Mouse (Mus musculus) kidney, embryonic 14.5 days (tissue): ENCODE data around the gene Nxf3. TPM values are rescaled to one million over a fixed set of nuclear protein-coding genes. Genes with fewer than 3 reads are reported as not detected.
"Not testable (repeated sequence)": the region's sequence is repeated elsewhere in the genome, so short reads cannot be mapped to it uniquely, and the experiment has no call there.

Source experiments
- ATAC-seq: fragments of 200-750 bp; cut with Nextera tagmentation; 2 replicates; pipeline ENCODE4 v1.8.0; 2017; ENCODE audit warnings: moderate number of reproducible peaks, mild to moderate bottlenecking, moderate TSS enrichment, moderate library complexity; ENCODE audit not compliant: low FRiP score, low TSS enrichment
- H3K27ac ChIP-seq: fragments of 300-500 bp; sonication (generic); 2 replicates; pipeline ENCODE4 v1.5.1; 2014; ENCODE audit warnings: low read depth, mild to moderate bottlenecking, low read length, moderate library complexity, mixed read lengths
- H3K27me3 ChIP-seq: fragments of 300-500 bp; sonication (generic); 2 replicates; pipeline ENCODE4 v1.6.1; 2014; ENCODE audit warnings: mild to moderate bottlenecking, low read length; ENCODE audit not compliant: control insufficient read depth, insufficient read depth
- H3K36me3 ChIP-seq: fragments of 300-500 bp; sonication (generic); 2 replicates; pipeline ENCODE4 v1.6.1; 2014; ENCODE audit warnings: low read length, mixed read lengths; ENCODE audit not compliant: control insufficient read depth, insufficient read depth
- H3K4me1 ChIP-seq: fragments of 300-500 bp; sonication (generic); 2 replicates; pipeline ENCODE4 v1.6.1; 2014; ENCODE audit warnings: low read length, mixed read lengths; ENCODE audit not compliant: control insufficient read depth, insufficient read depth
- H3K4me2 ChIP-seq: fragments of 300-500 bp; sonication (generic); replicated peaks from 2 replicates; pipeline ENCODE4 v1.6.1; 2014; ENCODE audit warnings: low read depth, mild to moderate bottlenecking, low read length
- H3K4me3 ChIP-seq: fragments of 300-500 bp; sonication (generic); 2 replicates; pipeline ENCODE4 v1.5.1; 2014; ENCODE audit warnings: mild to moderate bottlenecking, low read length
- H3K9ac ChIP-seq: fragments of 300-500 bp; sonication (generic); 2 replicates; pipeline ENCODE4 v1.6.1; 2014; ENCODE audit warnings: low read depth, mild to moderate bottlenecking, low read length, moderate library complexity
- H3K9me3 ChIP-seq: fragments of 300-500 bp; sonication (generic); 2 replicates; pipeline ENCODE4 v1.6.1; 2016; ENCODE audit warnings: low read length; ENCODE audit not compliant: control insufficient read depth
- WGBS: fragments of 180-500 bp; shearing (Covaris S2); extraction: QIAGEN DNeasy Blood & Tissue Kit; methylation state at CpG from one replicate; pipeline ENCODE4 v1.1.7; 2014; 5-methylcytosine and 5-hydroxymethylcytosine counted together
- polyA plus RNA-seq: library from polyadenylated mRNA; unstranded; fragments of >200 nt; fragmentation: Nextera tagmentation; extraction: Ambion mirVana; gene quantifications from 2 replicates; pipeline ENCODE4 v1.2.1, GENCODE M21; 2014

Nxf3 gene
- polyA plus RNA-seq, 1 experiment from 2014 or later = not detected

GRCm38 (mm10) chrX:136092497-136093279 lies 7.6 kb upstream of the Nxf3 start:
- Histone ChIP-seq H3K4me1 (no peaks in the 10 kb centered on the region), H3K9me3 (no peaks in the 10 kb centered on the region), H3K27me3 (no peaks in the 10 kb centered on the region), H3K27ac (no peak overlapping the region), H3K4me2 (no peak overlapping the region), H3K4me3 (no peak overlapping the region), H3K36me3 (no peaks in the 10 kb centered on the region), H3K9ac (no peak overlapping the region)
- ATAC-seq = no peak
- 45% methylated on average over 2 of the region's 2 CpGs for whole genome bisulfite sequencing

GRCm38 (mm10) chrX:136068020-136068419 lies 17.0 kb downstream of the Nxf3 start, which contains the start of gene Bex2:
Bex2 (minus strand) TSS chrX:136068236.
- H3K4me3 ChIP-seq = peak within 1 kb of the TSS; percentile 32
- not testable (repeated sequence) for H3K9ac ChIP-seq, H3K27ac ChIP-seq, H3K36me3 ChIP-seq, H3K27me3 ChIP-seq, H3K9me3 ChIP-seq, H3K4me1 ChIP-seq
- peak within 1 kb of the TSS; percentile 35 for H3K4me2 ChIP-seq
- WGBS = no CpG with 5 or more reads among the region's 32 CpGs
- peak; percentile 98 for ATAC-seq

GRCm38 (mm10) chrX:136067201-136067991 lies 17.7 kb downstream of the Nxf3 start:
- not testable (repeated sequence) for H3K9ac ChIP-seq, H3K27me3 ChIP-seq, H3K4me1 ChIP-seq, H3K27ac ChIP-seq, H3K9me3 ChIP-seq, H3K36me3 ChIP-seq
- Histone ChIP-seq H3K4me3 (peak overlapping the region; percentile 32), H3K4me2 (peak overlapping the region; percentile 35)
- peak; percentile 78 for ATAC-seq
- 31% methylated on average over 22 of the region's 48 CpGs for WGBS

- Histone ChIP-seq H3K9me3 (no peaks in the 10 kb centered on the region), H3K27me3 (no peaks in the 10 kb centered on the region), H3K4me2 (no peak overlapping the region), H3K9ac (no peak overlapping the region), H3K36me3 (no peaks in the 10 kb centered on the region), H3K4me3 (no peak overlapping the region), H3K27ac (no peak overlapping the region), H3K4me1 (no peaks in the 10 kb centered on the region)
- ATAC-seq = no peak
- WGBS = 74% methylated on average over 1 of the region's 1 CpGs
Measured at GRCm38 (mm10) chrX:136060698-136061097, 24.4 kb downstream of the Nxf3 start.

GRCm38 (mm10) chrX:136051219-136051618 lies 33.8 kb downstream of the Nxf3 start:
- no peak for ATAC-seq
- Histone ChIP-seq H3K4me2 (no peak overlapping the region), H3K36me3 (no peaks in the 10 kb centered on the region), H3K9ac (no peak overlapping the region), H3K27me3 (no peaks in the 10 kb centered on the region; the same call in 1 of the 2 replicates), H3K27ac (no peak overlapping the region), H3K4me1 (no peaks in the 10 kb centered on the region), H3K9me3 (no peaks in the 10 kb centered on the region), H3K4me3 (no peak overlapping the region)
- WGBS = 80% methylated on average over 2 of the region's 2 CpGs

GRCm38 (mm10) chrX:136047528-136047927 lies 37.5 kb downstream of the Nxf3 start:
- no peak overlapping the region for H3K4me2 ChIP-seq
- ATAC-seq = no peak

GRCm38 (mm10) chrX:136043726-136044125 lies 41.3 kb downstream of the Nxf3 start:
- Histone ChIP-seq H3K27me3 (no peaks in the 10 kb centered on the region; the same call in 1 of the 2 replicates), H3K9ac (no peak overlapping the region), H3K4me3 (no peak overlapping the region), H3K27ac (no peak overlapping the region), H3K4me1 (no peaks in the 10 kb centered on the region), H3K9me3 (no peaks in the 10 kb centered on the region), H3K4me2 (no peak overlapping the region), H3K36me3 (no peaks in the 10 kb centered on the region)
- WGBS = 86% methylated on average over 1 of the region's 1 CpGs
- ATAC-seq = no peak

More at GRCm38 (mm10) chrX:136047528-136047927, 37.5 kb downstream of the Nxf3 start:
- no peak overlapping the region for H3K27ac ChIP-seq
- 23% methylated on average over 5 of the region's 5 CpGs for WGBS
- H3K27me3 ChIP-seq = no peaks in the 10 kb centered on the region; the same call in 1 of the 2 replicates
- H3K4me3 ChIP-seq = no peak overlapping the region
- H3K4me1 ChIP-seq = no peaks in the 10 kb centered on the region
- H3K36me3 ChIP-seq = no peaks in the 10 kb centered on the region
- H3K9ac ChIP-seq = no peak overlapping the region
- no peaks in the 10 kb centered on the region for H3K9me3 ChIP-seq

GRCm38 (mm10) chrX:136032799-136033763 lies 52.0 kb downstream of the Nxf3 start, which contains the start of gene Arxes1:
Arxes1 (plus strand) TSS chrX:136033367.
- H3K27ac ChIP-seq, H3K9me3 ChIP-seq, H3K4me1 ChIP-seq, H3K36me3 ChIP-seq, H3K27me3 ChIP-seq, H3K9ac ChIP-seq: not testable (repeated sequence)
- peak; percentile 98 for ATAC-seq
- Histone ChIP-seq H3K4me3 (peak within 1 kb of the TSS; percentile 22; the same call in 1 of the 2 replicates), H3K4me2 (peak within 1 kb of the TSS; percentile 32)
- WGBS = 56% methylated on average over 1 of the region's 49 CpGs
